24 mouse cellular contexts compared by ENCODE assay signal in the genomic region with DNA sequence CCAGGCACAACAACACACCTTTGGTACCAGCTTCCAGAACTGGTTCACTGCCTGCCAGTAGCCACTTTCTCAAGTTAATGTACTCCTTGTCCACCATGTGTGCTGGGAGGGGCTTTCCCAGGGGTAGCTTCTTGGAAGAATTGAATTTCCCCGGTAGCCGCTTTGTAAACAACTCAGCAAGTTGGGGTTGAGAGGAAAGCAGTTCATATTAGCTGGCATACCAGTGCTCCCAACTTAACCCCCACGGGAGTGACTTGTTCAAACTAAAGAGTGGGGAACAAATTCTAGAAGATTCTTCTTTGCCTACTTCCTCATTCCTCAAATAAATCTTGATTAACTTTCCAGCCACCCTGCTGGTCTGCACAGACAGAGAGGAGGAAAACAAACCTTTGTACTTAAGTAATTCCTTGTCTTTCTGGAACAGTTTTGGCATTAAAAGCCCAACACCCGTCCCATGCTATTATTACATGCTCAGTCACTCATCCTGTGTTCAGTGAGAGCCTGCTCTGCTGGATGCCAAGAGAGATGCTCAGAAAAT. TPM values are rescaled to one million over a fixed set of nuclear protein-coding genes. Genes with fewer than 3 reads are reported as not detected.
A peak's percentile ranks its signal among the peaks of the same experiment; 100 is the strongest.
DNase-seq lines count a peak whose midpoint lies in the region; ATAC-seq and TF ChIP-seq lines count a peak whose summit lies in the region.
"Had no signal": no experiment of that assay in that cellular context is flagged by ENCODE, and none has a peak within 500 bp of the region (broad histone marks: within the 10 kb centered on the region; RNA-seq: fewer than 3 reads in every experiment).

No protein-coding gene starts in this region.

- peak; percentile 83 for DNase-seq in heart, adult 11 months
- no peak for DNase-seq in heart, adult 8-10 months (ENCODE audit: low spot score)
- peak; percentile 33 for DNase-seq in kidney, postnatal 14 days
- DNase-seq in kidney, adult 8-10 months, result no peak
- DNase-seq in MEL (ENCODE audit: low read depth, low spot score), result peak; percentile 34
- no peak for DNase-seq in limb, embryonic 10.5 days (ENCODE audit: low spot score)
- DNase-seq in left cerebral cortex, adult 9 months (ENCODE audit: low spot score in 2 of 2), result no peak
- DNase-seq: adrenal gland, postnatal 10 days; B cell, adult 2 months; cerebellum, adult 11 months; cerebellum, postnatal 10 days; gastrocnemius, postnatal 14 days; liver, embryonic 13.5 days; right cerebral cortex, postnatal 4 days; thymus, postnatal 25 days had no signal

- H3K9ac ChIP-seq in MEL (ENCODE audit: control insufficient read depth, low read depth, low read length, poor library complexity, severe bottlenecking), result no peak overlapping the region
- no peak overlapping the region for H3K9ac ChIP-seq in embryonic facial prominence, embryonic 13.5 days
- H3K9ac ChIP-seq: limb, embryonic 13.5 days; liver, embryonic 13.5 days; midbrain, embryonic 12.5 days had no signal

- peaks cover 4 to 7% of the 10 kb centered on the region in 2 experiments; a peak in 2 of 4 replicates for H3K27me3 ChIP-seq in MEL (ENCODE audit: control insufficient read depth in 1 of 2, insufficient read depth in 2 of 2, low read length in 2 of 2)
- H3K27me3 ChIP-seq in embryonic facial prominence, embryonic 13.5 days, result no peaks in the 10 kb centered on the region
- no peaks in the 10 kb centered on the region for H3K27me3 ChIP-seq in limb, embryonic 10.5 days (ENCODE audit: low read depth, poor library complexity, severe bottlenecking)
- H3K27me3 ChIP-seq: limb, embryonic 13.5 days; midbrain, embryonic 12.5 days; Patski had no signal

- 40% methylated on average over 4 of the region's 4 CpGs for WGBS in embryonic facial prominence, embryonic 13.5 days
- 78% methylated on average over 4 of the region's 4 CpGs for WGBS in limb, embryonic 10.5 days

- no peak for ATAC-seq in embryonic facial prominence, embryonic 13.5 days (ENCODE audit: insufficient number of reproducible peaks, insufficient read depth, low FRiP score, low TSS enrichment, low read depth)
- ATAC-seq: activated CD4-positive, CD25-positive, alpha-beta regulatory T cell, adult 4 months; forebrain, embryonic 14.5 days had no signal

- no peak overlapping the region for H3K27ac ChIP-seq in MEL (ENCODE audit: control insufficient read depth, low read depth, low read length)
- peak overlapping the region; percentile 16; the same call in 1 of the 2 replicates for H3K27ac ChIP-seq in embryonic facial prominence, embryonic 13.5 days
- no peak overlapping the region for H3K27ac ChIP-seq in limb, embryonic 10.5 days
- H3K27ac ChIP-seq: limb, embryonic 13.5 days; liver, embryonic 13.5 days; macrophage; midbrain, embryonic 12.5 days had no signal

- no peak for TF ChIP-seq EP300 in MEL (IDR thresholded peaks at IDR 0.05; ENCODE audit: low read depth in 1 of 2, low read length in 2 of 2)

- no peak for TF ChIP-seq RAD21 in MEL (IDR thresholded peaks at IDR 0.05; ENCODE audit: low read depth, low read length)

- no peaks in the 10 kb centered on the region for H3K9me3 ChIP-seq in MEL (replicated peaks; ENCODE audit: insufficient read depth, low read length)
- H3K9me3 ChIP-seq in embryonic facial prominence, embryonic 13.5 days, result no peaks in the 10 kb centered on the region
- no peaks in the 10 kb centered on the region for H3K9me3 ChIP-seq in limb, embryonic 10.5 days (replicated peaks)
- H3K9me3 ChIP-seq: heart, embryonic 10.5 days; limb, embryonic 13.5 days; liver, embryonic 13.5 days; midbrain, embryonic 12.5 days had no signal

- no peak for TF ChIP-seq POLR2A in MEL (IDR thresholded peaks at IDR 0.05; ENCODE audit: control insufficient read depth in 1 of 2, insufficient read depth in 1 of 2, low read depth in 1 of 2, low read length in 2 of 2, poor library complexity in 1 of 2)

- no peaks in the 10 kb centered on the region for H3K79me2 ChIP-seq in MEL (ENCODE audit: control insufficient read depth, insufficient read depth, low read length, poor library complexity)

- H3K4me2 ChIP-seq in embryonic facial prominence, embryonic 13.5 days, result no peak overlapping the region
- H3K4me2 ChIP-seq: limb, embryonic 13.5 days; liver, embryonic 13.5 days; midbrain, embryonic 12.5 days had no signal

- H3K4me1 ChIP-seq in MEL (ENCODE audit: control insufficient read depth in 1 of 2, insufficient read depth in 2 of 2, low read length in 2 of 2), result peaks cover 2 to 14% of the 10 kb centered on the region in 2 experiments; a peak in 3 of 4 replicates
- H3K4me1 ChIP-seq in embryonic facial prominence, embryonic 13.5 days, result peaks cover 30% of the 10 kb centered on the region
- peaks cover 27% of the 10 kb centered on the region for H3K4me1 ChIP-seq in limb, embryonic 10.5 days

- no peak overlapping the region for H3K4me3 ChIP-seq in MEL (ENCODE audit: control insufficient read depth in 1 of 2, insufficient read depth in 1 of 2, low read depth in 2 of 2, low read length in 2 of 2)
- H3K4me3 ChIP-seq in embryonic facial prominence, embryonic 13.5 days, result no peak overlapping the region
- no peak overlapping the region for H3K4me3 ChIP-seq in limb, embryonic 10.5 days
- H3K4me3 ChIP-seq: heart, embryonic 10.5 days; limb, embryonic 13.5 days; liver, embryonic 13.5 days; midbrain, embryonic 12.5 days had no signal

- TF ChIP-seq CTCF in MEL (IDR thresholded peaks at IDR 0.05 in 2 of 3, conservative IDR thresholded peaks at IDR 0.05 in 1 of 3; ENCODE audit: control insufficient read depth in 1 of 3, insufficient read depth in 1 of 3, low read depth in 2 of 3, low read length in 3 of 3, poor library complexity in 1 of 3, severe bottlenecking in 1 of 3), result no peak

- peaks cover 0 to 10% of the 10 kb centered on the region in 2 experiments; a peak in 2 of 4 replicates for H3K36me3 ChIP-seq in MEL (ENCODE audit: control insufficient read depth in 1 of 2, insufficient read depth in 2 of 2, low read length in 2 of 2)
- H3K36me3 ChIP-seq in embryonic facial prominence, embryonic 13.5 days, result no peaks in the 10 kb centered on the region
- no peaks in the 10 kb centered on the region for H3K36me3 ChIP-seq in limb, embryonic 10.5 days
- H3K36me3 ChIP-seq: heart, embryonic 10.5 days; limb, embryonic 13.5 days; liver, embryonic 13.5 days; midbrain, embryonic 12.5 days had no signal

TF ChIP-seq in MEL, 35 proteins besides CTCF, POLR2A, EP300 and RAD21:
- TF ChIP-seq MYB (IDR thresholded peaks at IDR 0.05; ENCODE audit: low read depth, low read length) (no peak), MAFK (IDR thresholded peaks at IDR 0.05; ENCODE audit: borderline replicate concordance, low read depth, low read length) (no peak), GABPA (IDR thresholded peaks at IDR 0.05; ENCODE audit: low read depth, low read length) (no peak), ZKSCAN1 (IDR thresholded peaks at IDR 0.05; ENCODE audit: low read depth, low read length) (no peak), ZC3H11A (IDR thresholded peaks at IDR 0.05; ENCODE audit: low read depth, low read length) (no peak), KAT2A (conservative IDR thresholded peaks at IDR 0.05; ENCODE audit: low read depth, low read length) (no peak), ZMIZ1 (IDR thresholded peaks at IDR 0.05; ENCODE audit: low read depth, low read length) (no peak), BHLHE40 (IDR thresholded peaks at IDR 0.05; ENCODE audit: borderline replicate concordance, low read depth, low read length) (no peak), JUND (IDR thresholded peaks at IDR 0.05; ENCODE audit: low read depth, low read length) (no peak), CHD2 (IDR thresholded peaks at IDR 0.05; ENCODE audit: low read length) (no peak), POLR2AphosphoS2 (IDR thresholded peaks at IDR 0.05; ENCODE audit: low read length) (no peak), E2F4 (IDR thresholded peaks at IDR 0.05; ENCODE audit: borderline replicate concordance, low read depth, low read length) (no peak), MEF2A (IDR thresholded peaks at IDR 0.05; ENCODE audit: extremely low read depth, insufficient replicate concordance, low read depth, low read length, poor library complexity, severe bottlenecking) (no peak)

RNA-seq across cellular contexts. Expression of gene Prelp, which starts 47.6 kb away (rescaled TPM):
- 10 to 100 TPM; 26.0 to 28.4 (median 27.1) TPM for total RNA-seq in heart, adult 8-10 months (2022)
- not detected in 2 replicates for total RNA-seq in MEL (2012; rRNA removed)
- not detected for polyA plus RNA-seq in MEL (2012; ENCODE audit: insufficient read depth in 1 of 2, insufficient read length in 2 of 2, low read depth in 1 of 2, low replicate concordance in 2 of 2, missing spikeins in 1 of 2)
- 3.3 and 5.0 TPM in 2 replicates for polyA plus RNA-seq in embryonic facial prominence, embryonic 13.5 days (2015; fragmentation: Nextera tagmentation; extraction: Ambion mirVana)
- polyA plus RNA-seq in limb, embryonic 10.5 days (2016; fragmentation: Nextera tagmentation; extraction: Ambion mirVana), result 0.18 and 0.56 TPM in 2 replicates
- total RNA-seq: monocyte, adult 5-6 weeks had no signal
- polyA plus RNA-seq: activated CD4-positive, CD25-positive, alpha-beta regulatory T cell, adult 4 months had no signal

Comparison
In these comparisons a context has a peak if more than half of its experiments do, and no peak if none do; other contexts are left out.
1. DNase-seq: peak in heart, adult 11 months (single experiment), kidney, postnatal 14 days (single experiment) and MEL (single experiment); none in heart, adult 8-10 months (single experiment), kidney, adult 8-10 months (0 of 2), limb, embryonic 10.5 days (single experiment) and left cerebral cortex, adult 9 months (0 of 2).